Mouse (Mus musculus): Measurements from ENCODE around the gene Aptx. TPM values are rescaled to one million over a fixed set of nuclear protein-coding genes. Genes with fewer than 3 reads are reported as not detected.

Aptx gene
- total RNA-seq, 2 experiments from 2014 or later = 10.3 to 10.4 TPM

GRCm38 (mm10) chr4:40676338-40676737, 26.7 kb downstream of the Aptx start:
- ATAC-seq (ENCODE audit: poor library complexity, severe bottlenecking) = no peak

DNA sequence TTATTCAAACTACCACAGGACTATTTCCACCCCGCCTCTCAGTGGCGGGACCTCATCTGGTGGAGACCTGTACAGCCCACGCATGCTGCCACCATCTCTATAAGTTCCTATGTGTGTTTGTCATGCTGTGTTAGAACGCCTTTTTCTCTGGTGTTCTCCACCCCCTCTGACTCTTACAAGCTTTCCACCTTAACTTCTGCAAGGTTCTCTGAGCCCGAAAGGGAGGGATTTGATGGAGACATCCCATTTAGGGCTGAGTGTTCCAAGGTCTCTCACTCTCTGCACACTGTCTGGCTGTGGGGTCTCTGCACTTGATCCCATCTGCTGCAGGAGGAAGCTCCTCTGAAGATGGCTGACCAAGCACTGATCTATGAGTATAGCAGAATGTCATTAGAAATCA, 29.5 kb downstream of the Aptx start:
- ATAC-seq (ENCODE audit: poor library complexity, severe bottlenecking) = no peak

- no peak for ATAC-seq (ENCODE audit: poor library complexity, severe bottlenecking)
Measured at GRCm38 (mm10) chr4:40666237-40667012, 36.6 kb downstream of the Aptx start.

GRCm38 (mm10) chr4:40651055-40651454, 51.9 kb downstream of the Aptx start:
- no peak for ATAC-seq (ENCODE audit: poor library complexity, severe bottlenecking)

GRCm38 (mm10) chr4:40649111-40649510, 53.9 kb downstream of the Aptx start:
- ATAC-seq (ENCODE audit: poor library complexity, severe bottlenecking) = no peak

- no peak for ATAC-seq (ENCODE audit: poor library complexity, severe bottlenecking)
Measured at GRCm38 (mm10) chr4:40643567-40643966, 59.4 kb downstream of the Aptx start.

DNA sequence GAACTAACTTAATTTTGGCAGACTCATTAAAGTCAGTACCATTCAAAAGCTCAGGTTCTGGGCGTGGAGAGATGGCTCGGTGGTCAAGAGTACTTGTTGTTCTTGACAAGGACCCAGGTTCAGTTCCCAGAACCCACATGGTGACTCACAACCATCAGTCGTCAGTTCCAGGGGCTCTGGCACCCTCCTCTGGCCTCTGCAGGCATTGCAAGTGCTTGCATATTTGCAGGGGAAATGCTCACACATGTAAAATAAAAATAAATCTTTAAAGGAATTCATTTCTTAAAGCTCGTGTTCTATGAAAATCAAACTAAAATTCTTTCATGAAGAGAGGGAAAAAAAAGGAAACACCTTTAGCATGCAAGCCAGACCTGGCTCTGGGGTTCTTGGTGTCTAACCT, 62.0 kb downstream of the Aptx start:
- no peak for ATAC-seq (ENCODE audit: poor library complexity, severe bottlenecking)

Other genes starting within 250 kb of the Aptx start
- not detected in 2 replicates for gene Tmem215, start 231.0 kb downstream of the Aptx start, total RNA-seq (2015)
- gene Tmem215, start 231.0 kb downstream of the Aptx start, total RNA-seq (2017) = 0.11 TPM in 1 of 2 replicates, not detected in the other
- gene Dnaja1, start 19.0 kb upstream of the Aptx start, total RNA-seq (2015) = 85.6 and 91.8 TPM in 2 replicates
- gene Dnaja1, start 19.0 kb upstream of the Aptx start, total RNA-seq (2017) = 209 and 223 TPM in 2 replicates
- 56.4 and 66.7 TPM in 2 replicates for gene Smu1, start 54.7 kb upstream of the Aptx start, total RNA-seq (2015)
- gene Smu1, start 54.7 kb upstream of the Aptx start, total RNA-seq (2017) = 94.9 and 100 TPM in 2 replicates
- 75.4 and 79.4 TPM in 2 replicates for gene B4galt1, start 150.8 kb upstream of the Aptx start, total RNA-seq (2015)
- 46.4 and 57.4 TPM in 2 replicates for gene B4galt1, start 150.8 kb upstream of the Aptx start, total RNA-seq (2017)
- not detected in 2 replicates for gene Spink4, start 216.9 kb upstream of the Aptx start, total RNA-seq (2015)
- not detected in 2 replicates for gene Spink4, start 216.9 kb upstream of the Aptx start, total RNA-seq (2017)
- gene Bag1, start 245.1 kb upstream of the Aptx start, total RNA-seq (2015) = 98.7 and 125 TPM in 2 replicates
- gene Bag1, start 245.1 kb upstream of the Aptx start, total RNA-seq (2017) = 276 and 281 TPM in 2 replicates
- gene Chmp5, start 245.2 kb upstream of the Aptx start, total RNA-seq (2015) = 94.5 and 109 TPM in 2 replicates
- 150 and 185 TPM in 2 replicates for gene Chmp5, start 245.2 kb upstream of the Aptx start, total RNA-seq (2017)